Mouse (Mus musculus) regulatory T cell (primary cell): ENCODE data around the gene Pcx.

Experiments
- in situ Hi-C: fragments of 300-600 bp; cut with MboI, MseI; formaldehyde crosslinking; loops from one replicate; pipeline ENCODE4 v1.15.1; 2025; ENCODE audit warnings: high pct_unique_total_duplicates

Gene Pcx

GRCm38 (mm10) chr19:4618183-4618582 lies 107.9 kb downstream of the Pcx start:
- in situ Hi-C loops, result no loop called here

DNA sequence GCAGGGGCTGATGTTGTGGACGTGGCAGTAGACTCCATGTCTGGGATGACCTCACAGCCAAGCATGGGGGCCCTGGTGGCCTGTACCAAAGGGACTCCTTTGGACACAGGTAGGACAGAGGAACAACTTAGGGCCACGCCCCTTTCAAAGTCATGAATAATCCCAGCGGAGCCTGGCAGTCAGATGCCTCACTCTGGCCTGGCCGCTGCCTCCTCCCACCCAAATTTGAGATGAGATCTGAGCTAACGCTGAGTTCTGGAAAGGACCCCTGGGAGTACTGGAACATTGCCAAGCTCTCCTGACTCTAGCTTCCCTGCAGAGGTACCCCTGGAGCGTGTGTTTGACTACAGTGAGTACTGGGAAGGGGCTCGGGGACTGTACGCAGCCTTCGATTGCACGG lies 109.2 kb downstream of the Pcx start:
- in situ Hi-C loops, result no loop called here

- in situ Hi-C loops, result no loop called here
Observed at GRCm38 (mm10) chr19:4620721-4621120, 110.4 kb downstream of the Pcx start.

DNA sequence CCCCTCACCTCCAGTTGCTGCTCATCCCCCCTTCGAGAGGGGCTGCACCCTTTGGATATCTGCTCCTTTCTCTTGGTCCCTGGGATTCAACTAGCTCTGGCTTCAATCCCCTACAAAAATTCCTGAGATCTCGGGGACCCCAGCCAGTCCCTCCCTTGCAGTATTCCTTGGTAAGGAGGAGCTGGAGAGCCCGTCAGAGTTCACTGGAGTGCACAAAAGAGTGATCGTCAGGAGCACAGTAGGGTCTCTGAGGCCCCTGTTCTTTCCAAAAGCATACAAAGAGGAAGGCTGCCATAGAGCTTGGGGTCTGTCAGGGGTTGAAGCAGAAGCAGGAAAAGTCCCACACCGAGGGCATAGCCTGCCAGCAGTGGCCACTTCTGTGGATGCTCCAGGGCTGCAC lies 112.5 kb downstream of the Pcx start:
- in situ Hi-C loops, result no loop called here

- in situ Hi-C loops, result no loop called here
Observed at GRCm38 (mm10) chr19:4623419-4623818, 113.1 kb downstream of the Pcx start.

DNA sequence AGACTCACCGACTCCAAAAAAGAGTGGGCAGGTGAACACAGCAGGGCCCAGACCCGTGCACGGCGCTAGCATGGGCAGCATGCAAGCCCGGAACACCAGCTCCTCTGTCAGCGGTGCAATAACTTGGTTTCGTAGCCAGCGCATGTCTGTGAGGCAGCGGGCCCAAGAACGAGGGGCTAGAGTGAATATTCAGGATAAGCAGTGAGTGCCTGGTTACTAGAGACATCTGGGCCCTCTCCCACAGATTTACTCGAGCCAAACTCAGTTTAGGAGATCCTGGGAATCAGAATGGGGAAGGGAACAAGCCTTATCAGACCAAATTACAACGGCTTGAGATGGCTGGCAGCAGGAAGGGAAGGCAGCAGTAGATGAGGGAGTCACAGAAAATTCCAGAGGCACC lies 113.7 kb downstream of the Pcx start:
- in situ Hi-C loops, result no loop called here

DNA sequence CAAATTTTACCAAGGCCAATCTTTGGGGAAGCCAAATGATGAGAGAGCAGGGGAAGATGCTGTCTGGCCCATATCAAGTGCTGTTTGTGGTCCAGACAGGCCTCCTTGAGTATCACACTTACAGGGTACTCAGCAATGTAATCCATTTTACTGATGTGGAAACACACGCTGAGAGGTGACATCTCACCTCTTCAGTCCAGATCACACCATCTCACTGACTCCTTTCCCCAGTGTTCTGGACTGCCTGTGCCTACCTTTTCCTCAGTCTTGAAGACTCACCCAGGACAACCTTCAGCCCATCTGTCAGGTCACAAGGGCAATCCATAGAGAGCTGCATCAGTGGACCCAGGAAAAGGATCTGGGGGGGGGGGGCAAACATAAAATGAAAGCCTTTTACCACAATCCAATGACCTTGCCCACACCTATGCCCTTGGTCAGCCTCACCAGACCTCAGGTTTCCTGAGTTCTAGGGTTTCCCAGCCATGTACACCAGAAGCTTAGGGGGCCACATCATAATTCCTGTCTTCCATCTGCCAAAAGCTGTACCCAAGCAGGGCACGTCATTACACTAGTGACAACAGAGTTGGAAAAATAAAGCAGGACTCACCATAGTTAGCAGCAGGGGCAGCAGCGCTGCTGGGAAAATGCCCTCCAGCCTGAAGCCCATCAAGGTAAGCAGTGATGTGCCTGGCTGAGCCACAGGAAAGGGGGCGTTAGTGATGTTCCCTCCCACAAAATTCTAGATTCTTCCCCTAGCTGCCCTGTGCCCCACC lies 114.3 kb downstream of the Pcx start:
- in situ Hi-C loops, result no loop called here

- in situ Hi-C loops, result no loop called here
Observed at GRCm38 (mm10) chr19:4625179-4625828, 115.0 kb downstream of the Pcx start, which contains the start of gene Rce1. Gene Rce1 (minus strand): TSS chr19:4625641.

DNA sequence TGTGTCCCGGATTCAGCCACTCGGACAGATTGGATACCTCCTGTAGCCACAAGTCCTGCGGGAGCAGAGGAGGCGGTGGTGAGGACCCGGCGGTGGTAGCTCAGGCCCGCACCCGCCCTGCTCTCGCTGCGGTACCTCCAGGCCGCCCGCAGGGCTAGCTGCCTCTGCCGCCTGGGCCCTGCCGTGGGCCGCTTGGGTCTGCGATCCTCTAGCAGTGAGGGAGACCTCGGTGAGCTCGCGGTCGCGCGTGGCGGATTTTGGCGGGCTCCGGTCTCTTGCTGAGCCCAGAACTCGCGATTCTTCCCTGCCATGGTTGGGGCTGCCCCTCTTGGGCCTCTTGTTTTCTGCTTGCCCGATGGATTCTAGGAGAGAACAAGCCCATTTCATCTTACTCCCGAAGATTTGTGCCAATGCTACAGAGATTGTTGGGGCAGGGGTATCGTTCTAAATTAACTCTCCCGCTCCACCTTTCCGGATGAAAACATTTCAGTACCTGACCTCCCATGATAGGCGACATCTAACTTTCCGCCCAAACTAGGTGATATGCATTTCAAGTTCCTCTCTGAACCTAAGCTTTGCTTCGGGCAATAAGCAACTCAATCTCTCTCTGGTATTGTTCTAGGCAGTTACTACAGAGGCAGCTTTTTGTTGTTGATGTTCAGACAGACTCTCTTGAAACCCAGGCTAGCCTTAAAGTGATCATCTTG lies 115.7 kb downstream of the Pcx start:
- in situ Hi-C loops, result no loop called here

- in situ Hi-C loops, result no loop called here
Observed at GRCm38 (mm10) chr19:4628819-4629218, 118.5 kb downstream of the Pcx start.

- in situ Hi-C loops, result no loop called here
Observed at GRCm38 (mm10) chr19:4635986-4636385, 125.7 kb downstream of the Pcx start.

GRCm38 (mm10) chr19:4644271-4644670 lies 134.0 kb downstream of the Pcx start:
- in situ Hi-C loops, result no loop called here

- in situ Hi-C loops, result loop anchor here (5.0 kb wide), 1 partner anchor 95 kb away; no protein-coding TSS in a partner anchor
Observed at GRCm38 (mm10) chr19:4646917-4647492, 136.7 kb downstream of the Pcx start.

GRCm38 (mm10) chr19:4658156-4658555 lies 147.9 kb downstream of the Pcx start:
- in situ Hi-C loops, result no loop called here

DNA sequence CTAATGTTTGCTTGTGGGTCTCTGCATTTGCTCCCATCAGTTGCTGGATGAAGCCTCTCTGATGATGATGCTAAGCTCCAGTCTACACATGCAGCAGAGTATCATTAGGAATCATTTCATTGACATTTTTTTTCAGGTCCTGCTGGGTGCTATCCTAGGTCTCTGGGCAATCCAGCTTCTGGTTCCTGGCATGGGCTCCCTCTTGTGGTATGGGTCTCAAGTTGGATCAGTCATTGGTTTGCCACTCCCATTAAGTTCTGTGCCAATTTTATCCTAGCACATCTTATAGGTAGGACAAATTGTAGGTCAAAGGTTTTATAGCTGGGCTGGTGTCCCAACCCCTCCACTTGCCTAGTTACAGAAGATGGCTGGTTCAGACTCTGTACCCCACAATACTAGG lies 156.5 kb downstream of the Pcx start:
- in situ Hi-C loops, result no loop called here

- in situ Hi-C loops, result no loop called here
Observed at GRCm38 (mm10) chr19:4670776-4671175, 160.5 kb downstream of the Pcx start.
